Mouse (Mus musculus): Measurements from ENCODE around the gene Mat2b.

Mat2b gene

GRCm38 (mm10) chr11:40695103-40695502 lies at the start of gene Mat2b:
Gene Mat2b, minus strand, starts transcription at chr11:40695203.
- in situ Hi-C loops (cut with MboI, MseI), result no loop called here

GRCm38 (mm10) chr11:40744348-40744747 lies 49.3 kb upstream of the Mat2b start:
- in situ Hi-C loops (cut with MboI, MseI), result loop anchor here in 1 of 2 experiments (5.0 kb wide), 1 partner anchor 37 kb away; no protein-coding TSS in a partner anchor

DNA sequence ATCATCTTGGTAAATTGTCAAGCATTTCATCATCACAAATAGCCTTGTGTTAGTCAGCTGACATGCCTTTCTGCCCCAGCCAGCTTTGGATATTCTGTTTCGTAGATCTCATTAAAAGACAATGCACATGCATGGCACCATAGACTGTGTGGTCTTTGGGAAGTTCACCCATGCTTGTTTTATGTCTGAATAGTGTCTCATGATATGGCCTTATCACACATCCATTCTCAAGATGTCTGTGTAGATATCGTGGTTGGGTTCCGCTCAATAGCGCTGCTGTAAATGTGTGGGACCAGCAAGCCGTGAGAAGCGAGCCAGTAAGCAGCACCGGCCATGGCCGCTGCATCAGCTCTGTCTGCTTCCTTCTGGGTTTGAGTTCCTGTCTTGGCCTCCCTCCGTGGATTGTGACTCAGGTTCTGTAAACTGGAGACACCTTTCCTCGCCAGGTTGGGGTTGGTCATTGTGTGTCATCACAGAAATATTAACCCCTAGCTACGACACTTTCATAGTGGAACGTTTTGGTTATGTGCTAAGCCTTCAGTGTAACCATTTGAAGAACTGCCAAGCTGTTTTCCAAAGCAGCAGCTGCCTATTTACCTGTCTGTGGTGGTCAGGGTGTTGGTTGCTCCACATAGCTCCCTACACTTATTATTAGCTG lies 46.7 kb upstream of the Mat2b start:
- in situ Hi-C loops (cut with MboI, MseI), result loop anchor here in 1 of 2 experiments (5.0 kb wide), 1 partner anchor 34 kb away; no protein-coding TSS in a partner anchor

- in situ Hi-C loops (cut with MboI, MseI), result no loop called here
These were observed 42.4 kb upstream of the Mat2b start for GRCm38 (mm10) chr11:40737369-40737768.

GRCm38 (mm10) chr11:40734251-40734752 lies 39.3 kb upstream of the Mat2b start:
- in situ Hi-C loops (cut with MboI, MseI), result loop anchor here in 1 of 2 experiments (5.0 kb wide), 1 partner anchor 42 kb away; no protein-coding TSS in a partner anchor

GRCm38 (mm10) chr11:40733339-40734174 lies 38.6 kb upstream of the Mat2b start, which contains the start of the genes Hmmr and Nudcd2:
Gene Hmmr, minus strand, starts transcription at chr11:40733422.
Gene Nudcd2, plus strand, starts transcription at chr11:40733667.
- in situ Hi-C loops (cut with MboI, MseI), result loop anchor here in 1 of 2 experiments (5.0 kb wide), 1 partner anchor 41 kb away; no protein-coding TSS in a partner anchor

- in situ Hi-C loops (cut with MboI, MseI), result loop anchor here in 1 of 2 experiments (5.0 kb wide), 1 partner anchor 41 kb away; no protein-coding TSS in a partner anchor
These were observed 38.0 kb upstream of the Mat2b start for GRCm38 (mm10) chr11:40732997-40733338.

GRCm38 (mm10) chr11:40718324-40718723 lies 23.3 kb upstream of the Mat2b start:
- in situ Hi-C loops (cut with MboI, MseI), result no loop called here

DNA sequence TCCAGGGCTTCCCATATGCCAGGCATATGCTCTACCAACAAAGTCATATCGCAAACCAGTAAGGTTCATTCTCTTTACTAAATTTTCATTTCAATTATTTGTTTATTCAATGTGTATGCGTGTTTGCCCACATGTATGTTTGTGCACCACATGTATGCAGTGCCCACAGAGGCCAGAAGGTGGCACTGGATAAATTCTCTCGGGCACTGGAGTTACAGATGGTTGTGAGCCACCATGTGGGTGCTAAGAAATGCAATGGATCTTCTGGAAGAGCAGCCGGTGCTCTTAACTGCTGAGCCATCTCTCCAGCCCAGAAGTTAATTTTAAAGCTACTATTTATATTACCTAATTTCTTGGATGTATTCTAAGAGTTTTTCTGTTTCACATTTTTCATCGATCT lies 20.5 kb upstream of the Mat2b start:
- in situ Hi-C loops (cut with MboI, MseI), result no loop called here

GRCm38 (mm10) chr11:40713858-40714257 lies 18.9 kb upstream of the Mat2b start:
- in situ Hi-C loops (cut with MboI, MseI), result no loop called here

- in situ Hi-C loops (cut with MboI, MseI), result loop anchor here in 1 of 2 experiments (5.0 kb wide), 1 partner anchor 32 kb away; no protein-coding TSS in a partner anchor
These were observed 14.9 kb upstream of the Mat2b start for GRCm38 (mm10) chr11:40709899-40710298.

DNA sequence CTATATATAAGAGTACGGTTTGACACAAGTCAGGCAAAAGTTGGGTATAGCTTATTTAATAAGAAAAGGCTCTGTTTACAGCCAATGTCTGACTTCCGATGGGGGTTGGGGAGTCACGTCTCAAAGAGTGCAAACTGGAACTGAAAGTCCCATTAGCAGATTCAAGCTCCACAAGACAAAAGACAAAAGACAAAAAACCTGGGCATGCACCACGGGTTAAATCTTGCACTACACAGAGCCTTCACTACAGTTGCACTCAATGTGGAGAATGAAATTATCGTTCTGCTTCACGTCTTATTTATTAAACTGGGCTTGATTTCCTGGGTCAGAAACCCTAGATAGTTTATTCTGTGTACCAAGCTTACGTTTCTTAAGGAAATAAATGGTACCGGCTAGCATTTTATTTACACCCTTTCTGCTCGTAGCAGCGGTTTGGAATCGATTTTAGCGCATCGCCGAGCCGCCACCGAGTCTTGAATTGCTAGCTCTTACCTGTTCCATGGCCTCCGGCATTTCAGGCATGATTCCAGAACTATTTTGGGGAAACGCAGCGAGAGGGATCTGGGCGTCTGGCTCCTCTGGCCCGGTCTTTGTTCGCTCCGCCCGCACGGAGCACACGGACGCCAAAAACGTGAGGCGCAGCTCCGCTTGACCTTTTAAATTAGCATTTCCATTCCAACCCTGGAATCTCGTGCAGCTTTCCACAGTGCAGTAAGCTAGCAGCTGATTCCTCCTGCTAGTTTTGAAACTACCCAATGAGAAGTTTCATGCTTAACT lies 504 bp downstream of the Mat2b start:
- in situ Hi-C loops (cut with MboI, MseI), result loop anchor here in 1 of 2 experiments (5.0 kb wide), 1 partner anchor 38 kb away; the partner anchor contains the start of genes Hmmr and Nudcd2

- in situ Hi-C loops (cut with MboI, MseI), result loop anchor here in 1 of 2 experiments (5.0 kb wide), 1 partner anchor 39 kb away; the partner anchor contains the start of genes Hmmr and Nudcd2
These were observed 1.5 kb downstream of the Mat2b start for GRCm38 (mm10) chr11:40693366-40693951.

DNA sequence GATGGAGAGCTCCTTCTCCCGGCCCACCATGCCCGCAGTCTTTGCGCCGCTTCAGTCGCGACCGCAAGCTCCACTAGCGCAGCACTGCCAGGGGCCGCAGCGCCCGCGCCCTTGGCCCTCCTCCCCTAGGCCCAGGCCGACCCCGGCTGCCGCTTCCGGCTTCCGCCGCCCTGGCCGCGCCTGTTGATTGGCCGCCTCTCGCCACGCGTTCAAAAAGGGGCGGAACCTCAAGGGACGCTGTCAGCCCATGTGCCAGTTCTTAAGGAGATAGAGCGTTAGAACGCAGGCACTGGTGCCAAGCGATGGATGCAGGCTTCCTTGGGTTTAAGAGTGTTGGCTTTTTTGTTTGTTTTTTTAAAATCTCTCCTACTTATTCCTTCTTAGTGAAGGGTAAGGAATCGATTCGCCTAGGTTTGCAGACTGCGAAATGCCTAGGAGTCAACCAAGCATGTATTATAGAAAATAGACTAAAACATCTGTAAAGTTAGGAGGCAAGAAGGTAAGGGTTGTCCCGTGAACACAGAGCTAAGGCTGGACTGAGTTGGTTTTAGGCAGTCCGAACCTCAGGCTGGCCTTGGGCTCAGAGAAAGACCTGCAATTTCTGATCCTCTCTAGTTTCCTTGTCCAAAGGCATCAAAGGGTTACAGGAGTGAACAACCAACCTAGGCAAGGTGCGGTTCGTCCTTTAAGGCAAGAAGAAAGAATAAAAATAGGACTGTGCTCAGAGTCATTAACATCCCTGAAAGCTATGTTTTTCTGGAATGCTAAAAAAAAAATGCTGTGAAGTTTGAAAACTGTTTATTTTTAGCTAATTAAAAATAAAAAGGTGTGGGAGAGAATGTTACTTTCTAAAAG lies 2.3 kb downstream of the Mat2b start:
- in situ Hi-C loops (cut with MboI, MseI), result loop anchor here in 1 of 2 experiments (5.0 kb wide), 1 partner anchor 40 kb away; the partner anchor contains the start of genes Hmmr and Nudcd2

GRCm38 (mm10) chr11:40692101-40692509 lies 2.9 kb downstream of the Mat2b start:
- in situ Hi-C loops (cut with MboI, MseI), result loop anchor here in 1 of 2 experiments (5.0 kb wide), 1 partner anchor 40 kb away; the partner anchor contains the start of genes Hmmr and Nudcd2

GRCm38 (mm10) chr11:40690444-40691127 lies 4.4 kb downstream of the Mat2b start:
- in situ Hi-C loops (cut with MboI, MseI), result loop anchor here in 1 of 2 experiments (5.0 kb wide), 1 partner anchor 42 kb away; the partner anchor contains the start of genes Hmmr and Nudcd2

GRCm38 (mm10) chr11:40683295-40683694 lies 11.7 kb downstream of the Mat2b start:
- in situ Hi-C loops (cut with MboI, MseI), result no loop called here

DNA sequence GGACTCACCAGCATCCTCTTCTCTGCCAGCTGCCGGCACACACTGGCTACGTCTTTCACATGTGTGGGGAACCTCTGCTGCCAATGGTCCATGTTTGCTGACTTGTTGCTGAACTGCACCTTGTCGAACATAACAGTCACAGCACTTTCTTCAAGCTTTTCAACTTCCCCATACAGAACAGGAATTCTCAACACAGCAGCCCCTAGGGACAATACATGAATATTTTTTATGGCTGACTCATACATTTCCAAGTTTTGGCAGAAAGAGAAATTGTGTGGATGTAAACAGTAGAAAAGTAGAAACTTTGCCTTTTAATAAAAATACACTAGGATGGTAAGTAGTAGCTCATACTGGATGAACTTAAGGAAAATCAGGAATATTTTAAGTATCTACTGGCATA lies 12.5 kb downstream of the Mat2b start:
- in situ Hi-C loops (cut with MboI, MseI), result no loop called here

DNA sequence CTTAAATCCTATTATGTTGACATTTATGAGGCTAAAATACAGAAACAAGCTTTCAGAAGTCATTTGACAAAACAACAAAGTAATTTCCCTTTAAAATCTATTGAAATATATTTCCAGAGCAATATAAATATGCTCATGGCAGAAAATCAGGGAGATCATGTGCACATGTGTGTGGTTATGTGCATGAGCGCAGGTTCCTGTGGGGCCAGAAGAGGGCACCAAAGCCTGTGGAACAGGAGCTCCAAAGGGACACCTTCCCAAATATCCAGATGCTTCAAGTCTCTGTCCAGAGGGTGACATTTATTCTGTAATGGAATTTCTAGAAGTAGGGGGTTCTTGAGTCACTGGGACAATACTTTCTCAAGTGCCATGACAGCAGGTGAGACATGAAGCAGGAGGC lies 17.8 kb downstream of the Mat2b start:
- in situ Hi-C loops (cut with MboI, MseI), result no loop called here

All from T-helper 17 cell (primary cell).